In genomic region chr16:57669348-57669747, GRCm38 (mm10) we compare ENCODE assay signal across 9 mouse cellular contexts.
A peak's percentile ranks its signal among the peaks of the same experiment; 100 is the strongest.
DNase-seq lines count a peak whose midpoint lies in the region; ATAC-seq and TF ChIP-seq lines count a peak whose summit lies in the region.
"Had no signal": no experiment of that assay in that cellular context is flagged by ENCODE, and none has a peak within 500 bp of the region (broad histone marks: within the 10 kb centered on the region; RNA-seq: fewer than 3 reads in every experiment).

No protein-coding gene starts in this region.

- no peaks in the 10 kb centered on the region for H3K4me1 ChIP-seq in liver, postnatal 0 days (ENCODE audit: insufficient read depth)
- no peaks in the 10 kb centered on the region for H3K4me1 ChIP-seq in liver, embryonic 12.5 days
- H3K4me1 ChIP-seq in midbrain, embryonic 12.5 days: no peaks in the 10 kb centered on the region
- H3K4me1 ChIP-seq: hindbrain, embryonic 15.5 days had no signal

- H3K4me3 ChIP-seq in liver, postnatal 0 days (ENCODE audit: low read depth, low read length): no peak overlapping the region
- no peak overlapping the region for H3K4me3 ChIP-seq in liver, embryonic 12.5 days
- H3K4me3 ChIP-seq in midbrain, embryonic 12.5 days: no peak overlapping the region
- H3K4me3 ChIP-seq: hindbrain, embryonic 15.5 days had no signal

- no peaks in the 10 kb centered on the region for H3K9me3 ChIP-seq in liver, postnatal 0 days (ENCODE audit: low read length)
- no peaks in the 10 kb centered on the region for H3K9me3 ChIP-seq in liver, embryonic 12.5 days (replicated peaks)
- no peaks in the 10 kb centered on the region for H3K9me3 ChIP-seq in midbrain, embryonic 12.5 days
- H3K9me3 ChIP-seq: hindbrain, embryonic 15.5 days had no signal

- H3K36me3 ChIP-seq in liver, postnatal 0 days (replicated peaks; ENCODE audit: insufficient read depth, low read length): no peaks in the 10 kb centered on the region
- no peaks in the 10 kb centered on the region for H3K36me3 ChIP-seq in liver, embryonic 12.5 days
- H3K36me3 ChIP-seq in midbrain, embryonic 12.5 days: no peaks in the 10 kb centered on the region
- H3K36me3 ChIP-seq: hindbrain, embryonic 15.5 days had no signal

- no peak overlapping the region for H3K27ac ChIP-seq in liver, postnatal 0 days (ENCODE audit: low read depth)
- no peak overlapping the region for H3K27ac ChIP-seq in liver, embryonic 12.5 days
- H3K27ac ChIP-seq in midbrain, embryonic 12.5 days (replicated peaks): no peak overlapping the region
- H3K27ac ChIP-seq: hindbrain, embryonic 15.5 days had no signal

- TF ChIP-seq CTCF in liver, postnatal 0 days (IDR thresholded peaks at IDR 0.05; ENCODE audit: low read depth): peak; percentile 65

- no peak for ATAC-seq in liver, postnatal 0 days
- no peak for ATAC-seq in liver, embryonic 12.5 days
- ATAC-seq in midbrain, embryonic 12.5 days (ENCODE audit: low FRiP score, low read depth): peak; percentile 66

- no peak overlapping the region for H3K4me2 ChIP-seq in liver, postnatal 0 days (ENCODE audit: low read depth, low read length)
- no peak overlapping the region for H3K4me2 ChIP-seq in liver, embryonic 12.5 days
- no peak overlapping the region for H3K4me2 ChIP-seq in midbrain, embryonic 12.5 days (replicated peaks)
- H3K4me2 ChIP-seq: hindbrain, embryonic 15.5 days had no signal

- WGBS in liver, postnatal 0 days (ENCODE audit: insufficient replicate concordance): 11% methylated on average over 3 of the region's 3 CpGs
- 13% methylated on average over 3 of the region's 3 CpGs for WGBS in liver, embryonic 12.5 days (ENCODE audit: insufficient replicate concordance)
- 13% methylated on average over 3 of the region's 3 CpGs for WGBS in midbrain, embryonic 12.5 days

- no peak for TF ChIP-seq EP300 in liver, postnatal 0 days (IDR thresholded peaks at IDR 0.05; ENCODE audit: low read depth)

- peak; percentile 2 to 4 for DNase-seq in cerebellum, adult 18-20 months
- DNase-seq in cerebellum, adult 11-12 months: no peak
- peak; percentile 15 for DNase-seq in liver, postnatal 0 days
- DNase-seq in cerebellum, adult 9-10 months: peak; percentile 18
- peak; percentile 54 for DNase-seq in hindlimb bud, embryonic 11.5 days (ENCODE audit: extremely low spot score, low read depth, low spot score)
- no peak for DNase-seq in urinary bladder, postnatal 14 days (ENCODE audit: low spot score)

- H3K9ac ChIP-seq in liver, postnatal 0 days (replicated peaks): no peak overlapping the region
- no peak overlapping the region for H3K9ac ChIP-seq in liver, embryonic 12.5 days
- no peak overlapping the region for H3K9ac ChIP-seq in midbrain, embryonic 12.5 days (replicated peaks)
- H3K9ac ChIP-seq: hindbrain, embryonic 15.5 days had no signal

- H3K27me3 ChIP-seq in liver, postnatal 0 days (ENCODE audit: insufficient read depth, low read length): no peaks in the 10 kb centered on the region
- no peaks in the 10 kb centered on the region for H3K27me3 ChIP-seq in liver, embryonic 12.5 days (replicated peaks)
- no peaks in the 10 kb centered on the region for H3K27me3 ChIP-seq in midbrain, embryonic 12.5 days
- H3K27me3 ChIP-seq: hindbrain, embryonic 15.5 days had no signal

Comparison
In these comparisons a context has a peak if more than half of its experiments do, and no peak if none do; other contexts are left out.
1. DNase-seq: peak in cerebellum, adult 18-20 months (2 of 2), liver, postnatal 0 days (single experiment), cerebellum, adult 9-10 months (single experiment) and hindlimb bud, embryonic 11.5 days (single experiment); none in cerebellum, adult 11-12 months (single experiment) and urinary bladder, postnatal 14 days (single experiment).